Mouse (Mus musculus) layer of hippocampus, adult 18-20 months (tissue): ENCODE measurements at regions not wholly inside any gene's neighbourhood (a gene's known extent, or its start where the extent isn't known, plus 50 kb on each side); places are given as distances from the start of the nearest gene placed in this dataset.
A peak's percentile ranks its signal among the peaks of the same experiment; 100 is the strongest.

Experiments
- DNase-seq, 2 experiments: peaks; one replicate each; pipeline ENCODE4 v3.0.0; 2022; ENCODE audit warnings: low spot score in 2 of 2

GRCm38 (mm10) chr14:109708733-109709132 is 794.8 kb upstream of the Slitrk1 start:
- peak in 1 of 2 experiments; percentile 8 for DNase-seq

- DNase-seq: no peak
Measured at GRCm38 (mm10) chr14:109700296-109700695, 786.3 kb upstream of the Slitrk1 start.

GRCm38 (mm10) chr14:109668566-109669116 is 754.7 kb upstream of the Slitrk1 start:
- DNase-seq: no peak

DNA sequence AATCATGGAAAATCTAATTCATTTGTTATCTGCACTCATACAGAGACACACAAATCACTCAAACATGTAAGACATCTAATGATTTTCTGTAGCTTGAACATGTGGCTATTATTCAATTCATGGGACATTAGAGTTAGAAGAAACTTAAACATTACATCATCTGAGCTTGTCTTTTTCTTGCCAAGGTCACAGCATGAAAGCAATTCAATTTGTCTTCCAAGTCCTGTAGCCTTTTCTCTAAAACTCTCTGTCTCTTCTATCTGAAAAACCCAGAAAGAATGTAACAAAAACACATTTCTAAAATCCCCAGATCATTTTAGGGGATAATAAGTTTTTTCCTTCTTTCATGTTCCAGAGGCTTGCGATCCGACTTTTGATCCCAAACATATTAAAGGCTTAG is 754.1 kb upstream of the Slitrk1 start:
- no peak for DNase-seq

DNA sequence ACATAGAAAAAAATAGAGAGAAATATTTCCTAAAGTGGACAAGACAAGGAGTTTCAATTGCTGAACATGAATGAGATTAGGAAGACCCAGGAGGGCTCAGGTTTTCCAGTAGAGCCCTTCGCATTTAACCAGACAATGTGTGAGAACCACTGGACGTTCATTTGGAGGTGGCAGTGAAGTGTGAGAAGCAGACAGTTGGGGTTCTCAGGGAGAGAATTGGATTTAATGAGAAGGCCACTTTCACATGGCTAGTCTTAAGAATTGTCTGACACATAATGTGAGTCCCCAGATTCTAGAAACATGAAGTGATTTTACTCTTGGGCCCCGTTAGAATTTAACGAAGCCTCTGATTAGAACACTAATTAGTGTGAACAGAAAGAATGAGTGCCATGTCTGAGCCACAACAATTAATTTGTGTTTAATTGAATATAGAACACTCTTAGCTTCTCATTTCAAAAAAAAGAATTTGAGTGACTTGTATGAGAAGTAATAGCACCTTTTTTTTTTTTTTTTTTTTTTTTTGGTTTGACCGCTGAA is 749.6 kb upstream of the Slitrk1 start:
- no peak for DNase-seq

DNA sequence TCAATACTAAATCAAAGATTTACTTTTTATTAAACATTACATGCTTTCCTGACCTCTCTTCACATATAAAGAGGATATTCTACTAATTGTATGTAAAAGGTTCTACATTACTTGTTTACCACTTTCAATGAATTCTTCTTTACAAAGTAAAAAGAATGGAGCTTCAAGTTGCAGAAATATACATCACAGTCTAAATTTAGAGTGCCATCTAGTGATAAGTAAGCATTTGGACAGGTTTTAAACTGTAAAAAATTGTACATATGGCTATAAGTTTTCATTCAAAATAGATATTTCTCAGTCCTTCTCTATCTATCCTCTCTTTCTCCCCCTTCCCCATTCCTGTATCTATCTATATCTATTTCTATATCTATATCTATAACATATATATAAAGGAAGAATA is 746.4 kb upstream of the Slitrk1 start:
- DNase-seq: no peak

- no peak for DNase-seq
Measured at GRCm38 (mm10) chr14:109648536-109648935, 734.6 kb upstream of the Slitrk1 start.
